Mouse (Mus musculus): ENCODE results near the gene Nlrp1b.

Nlrp1b gene

DNA sequence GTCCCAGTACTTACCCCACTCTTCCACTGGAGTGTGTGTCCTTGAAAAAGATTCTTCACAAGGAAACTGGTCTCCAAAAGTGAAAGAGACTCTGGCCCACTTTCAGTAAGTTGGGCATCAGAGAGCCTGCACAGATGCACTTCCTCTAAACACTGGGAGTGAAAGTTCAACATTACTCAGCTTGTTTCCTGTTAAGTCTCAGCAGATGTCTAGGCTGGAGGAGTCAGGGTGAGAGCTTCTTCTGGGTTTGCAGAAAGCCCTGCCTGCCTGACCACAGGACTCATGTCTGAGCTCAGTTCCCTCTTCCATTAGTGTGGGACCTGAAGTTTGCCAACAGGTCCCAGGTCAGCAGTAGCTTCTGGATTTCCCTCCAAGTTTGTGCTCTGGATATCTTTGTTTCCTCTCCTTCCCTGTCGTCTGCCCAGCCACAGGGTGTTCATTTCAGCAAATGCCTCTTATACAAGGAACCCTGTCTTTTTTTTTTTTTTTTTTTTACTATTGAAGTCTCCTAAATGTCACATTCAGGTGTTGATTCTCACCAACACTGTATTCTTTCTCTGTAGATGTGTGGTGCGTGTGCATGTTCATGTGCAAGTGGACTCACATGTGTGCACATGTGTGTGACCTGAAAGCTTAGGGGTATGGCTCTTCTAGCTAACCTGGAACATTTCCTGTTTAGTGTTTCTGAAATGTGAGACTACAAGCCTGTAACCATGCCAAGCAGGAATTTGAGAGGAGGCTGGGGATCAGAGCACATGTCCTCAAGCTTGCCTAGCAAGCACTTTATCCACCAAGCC is at the start of gene Nlrp1b:
Gene Nlrp1b, minus strand, starts transcription at position 50 of the 797 bp plus-strand sequence.
- peak; percentile 31 for DNase-seq (ENCODE audit: low spot score)

DNA sequence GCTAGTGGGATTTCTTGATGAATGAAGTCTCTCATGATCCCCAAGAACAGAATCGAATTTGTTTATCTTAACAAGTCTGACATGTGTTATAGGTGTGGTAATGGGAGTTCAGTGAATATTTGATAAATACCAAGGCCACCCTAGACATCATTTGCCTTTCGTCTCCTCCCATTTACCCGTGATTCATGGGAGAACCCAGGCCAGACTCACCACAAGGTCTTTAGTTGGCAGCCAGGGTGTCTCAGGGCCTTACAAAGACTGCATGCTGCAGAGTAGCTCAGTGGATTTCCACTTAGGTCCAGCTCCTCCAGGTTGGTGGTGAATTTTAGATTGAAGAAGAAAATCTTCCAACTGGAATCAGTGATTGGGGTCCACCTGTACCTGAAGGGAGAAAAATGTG is 30.5 kb upstream of the Nlrp1b start:
- DNase-seq (ENCODE audit: low spot score) = no peak

DNA sequence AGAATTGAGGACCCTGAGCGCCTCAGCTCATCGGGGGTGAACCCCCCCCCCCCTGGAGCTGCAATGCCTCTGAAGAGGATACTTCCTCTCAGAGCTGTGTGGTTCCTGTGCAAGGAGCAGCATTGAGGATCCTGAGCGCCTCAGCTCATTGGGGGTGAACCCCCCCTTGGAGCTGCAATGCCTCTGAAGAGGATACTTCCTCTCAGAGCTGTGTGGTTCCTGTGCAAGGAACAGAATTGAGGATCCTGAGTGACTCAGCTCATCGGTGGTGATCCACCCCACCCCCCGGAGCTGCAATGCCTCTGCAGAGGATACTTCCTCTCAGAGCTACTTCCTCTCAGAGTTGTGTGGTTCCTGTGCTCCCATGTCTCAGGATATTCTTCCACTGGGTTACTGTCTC is 20.8 kb upstream of the Nlrp1b start:
- peak; percentile 42 for DNase-seq (ENCODE audit: low spot score)

DNA sequence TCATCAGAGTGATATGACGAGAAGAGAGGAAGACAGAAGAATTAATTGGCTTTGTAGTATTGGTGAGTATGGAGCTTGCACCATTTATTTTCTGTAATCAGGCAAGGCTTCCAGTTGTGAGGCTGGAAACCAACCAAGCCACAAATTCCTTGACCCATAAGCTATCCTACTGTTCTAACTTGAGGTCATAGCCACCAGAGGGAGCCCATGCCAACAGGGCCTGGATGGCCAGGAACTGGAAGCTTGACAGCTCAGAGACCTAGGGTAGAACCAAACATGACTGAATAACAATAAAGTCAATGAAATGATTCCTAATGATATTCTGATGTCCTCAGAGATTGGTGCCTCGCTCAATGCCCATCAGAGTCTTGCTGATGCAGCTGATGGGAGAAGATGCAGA is 5.9 kb downstream of the Nlrp1b start:
- DNase-seq (ENCODE audit: low spot score) = no peak

DNA sequence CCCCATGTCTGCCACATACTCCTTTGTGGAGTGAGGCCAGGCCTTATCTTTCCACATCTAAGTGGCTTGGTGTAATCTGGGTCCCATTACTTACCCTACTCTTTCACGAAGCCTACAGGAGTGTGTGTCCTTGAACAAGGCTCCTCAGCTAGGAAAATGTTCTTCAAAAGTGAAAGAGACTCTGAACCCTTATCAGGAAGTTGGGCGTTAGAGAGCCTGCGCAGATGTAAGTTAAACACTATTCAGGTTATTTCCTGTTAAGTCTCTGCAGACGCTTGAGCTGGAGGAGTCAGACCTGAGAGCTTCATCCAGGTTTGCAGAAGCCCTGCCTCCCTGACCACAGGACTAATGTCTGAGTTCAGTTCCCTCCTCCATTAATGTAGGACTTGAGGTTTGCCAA is 27.8 kb downstream of the Nlrp1b start:
- DNase-seq (ENCODE audit: low spot score) = no peak

DNA sequence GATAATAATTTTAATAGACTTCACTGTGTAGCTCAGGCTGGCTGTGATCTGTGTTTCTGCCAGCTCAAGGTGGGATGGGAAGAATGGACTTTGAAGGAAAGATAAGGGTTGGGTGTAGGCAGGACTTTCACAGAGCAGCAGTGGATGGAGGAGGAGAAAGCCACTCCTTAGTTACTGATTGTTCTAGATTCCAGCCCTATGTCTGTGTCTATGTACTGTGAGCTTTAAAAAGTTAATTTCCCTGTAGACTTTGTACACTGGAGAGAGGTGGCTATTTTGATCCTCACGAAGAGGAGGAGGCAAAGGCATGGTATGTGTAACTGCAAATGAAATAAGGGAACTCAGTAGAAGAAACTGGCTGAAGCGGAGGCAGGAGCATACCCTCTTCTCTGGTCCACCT is 31.2 kb downstream of the Nlrp1b start:
- no peak for DNase-seq (ENCODE audit: low spot score)

DNA sequence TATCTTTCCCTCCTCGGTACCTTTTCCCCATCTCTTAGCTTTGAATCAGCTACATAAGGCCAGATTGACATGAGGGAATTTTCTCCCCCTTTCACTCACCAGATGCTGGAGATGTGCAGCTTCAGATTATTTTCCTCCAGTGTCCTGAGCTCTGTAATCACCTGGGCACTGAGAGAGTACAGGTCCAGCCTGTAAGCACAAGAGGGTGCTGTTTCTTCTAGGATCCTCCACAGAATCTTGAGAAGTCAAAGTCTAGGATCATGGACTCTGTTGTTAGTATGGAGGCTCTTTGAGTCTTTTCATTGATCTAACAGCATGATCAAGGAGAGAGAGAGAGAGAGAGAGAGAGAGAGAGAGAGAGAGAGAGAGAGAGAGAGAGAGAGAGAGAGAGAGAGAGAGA is 60.9 kb downstream of the Nlrp1b start:
- no peak for DNase-seq (ENCODE audit: low spot score)

DNA sequence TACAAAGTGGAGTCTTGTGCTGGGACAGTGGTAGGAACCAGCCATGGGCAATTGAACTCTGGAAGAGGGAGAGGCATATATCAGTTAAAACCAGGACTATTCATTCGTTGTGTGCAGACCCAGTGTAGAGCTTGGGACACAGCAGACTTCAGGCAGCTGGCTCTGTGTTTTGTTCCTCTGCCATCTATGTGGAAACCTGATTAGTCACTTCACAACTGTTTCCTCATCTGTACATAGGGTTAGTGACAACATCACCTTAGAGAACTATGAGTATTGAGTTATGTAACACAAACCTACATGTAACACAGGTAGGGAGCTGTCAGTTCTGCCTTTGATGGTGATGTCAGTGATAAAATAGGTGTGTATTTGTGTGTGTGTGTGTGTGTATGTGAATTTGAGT is 66.4 kb downstream of the Nlrp1b start:
- no peak for DNase-seq (ENCODE audit: low spot score)

DNA sequence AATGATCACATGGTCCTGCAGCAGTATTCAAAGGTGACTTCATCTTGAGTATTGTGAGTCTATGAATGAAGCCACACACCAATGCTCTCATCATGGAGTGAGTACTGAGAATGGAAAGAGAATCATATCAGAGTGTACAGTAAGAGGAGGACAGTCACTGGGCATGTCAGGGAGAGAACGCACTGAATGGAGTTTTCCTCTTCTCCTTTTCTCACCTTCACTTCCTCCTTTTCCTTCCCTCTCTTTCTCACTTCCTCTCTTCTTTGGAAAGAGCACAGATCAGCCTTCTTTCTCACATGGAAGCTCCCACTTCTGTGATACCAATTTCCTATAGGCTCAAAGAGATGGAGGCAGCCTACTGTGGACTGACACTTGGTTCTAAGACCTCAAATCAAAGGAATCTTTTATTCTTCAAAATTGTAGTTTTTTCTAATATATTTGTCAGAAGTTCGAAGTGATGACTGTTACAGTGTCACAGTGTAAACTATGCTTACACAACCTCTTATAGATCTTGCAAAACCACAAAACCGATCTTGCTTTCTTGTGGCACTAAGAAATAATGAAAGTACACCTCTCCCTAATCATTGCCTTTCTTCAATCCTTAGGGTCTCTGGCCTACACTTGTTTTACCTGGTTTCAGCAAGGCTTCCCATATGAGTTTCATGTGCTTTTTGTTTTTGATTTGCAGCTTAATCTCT is 70.9 kb downstream of the Nlrp1b start:
- no peak for DNase-seq (ENCODE audit: low spot score)

DNA sequence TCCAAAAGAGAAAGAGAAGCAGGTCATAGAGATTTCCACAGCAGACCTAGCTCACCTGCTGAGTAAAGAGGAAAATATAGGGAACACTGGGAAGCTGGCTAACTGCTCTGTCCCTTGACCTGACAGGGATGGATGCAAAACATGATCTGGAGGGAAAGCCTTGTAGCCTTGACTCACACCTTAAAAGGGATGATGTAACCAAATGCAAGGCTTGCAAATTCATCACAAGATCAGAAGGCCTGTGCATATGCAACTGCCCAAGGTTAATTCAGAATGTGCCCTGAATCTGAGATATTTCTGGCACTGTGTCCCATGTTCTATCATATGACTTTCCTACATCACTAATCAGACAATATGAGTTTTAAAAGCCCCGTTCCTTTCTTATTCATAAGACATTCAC is 75.3 kb downstream of the Nlrp1b start:
- DNase-seq (ENCODE audit: low spot score) = no peak

DNA sequence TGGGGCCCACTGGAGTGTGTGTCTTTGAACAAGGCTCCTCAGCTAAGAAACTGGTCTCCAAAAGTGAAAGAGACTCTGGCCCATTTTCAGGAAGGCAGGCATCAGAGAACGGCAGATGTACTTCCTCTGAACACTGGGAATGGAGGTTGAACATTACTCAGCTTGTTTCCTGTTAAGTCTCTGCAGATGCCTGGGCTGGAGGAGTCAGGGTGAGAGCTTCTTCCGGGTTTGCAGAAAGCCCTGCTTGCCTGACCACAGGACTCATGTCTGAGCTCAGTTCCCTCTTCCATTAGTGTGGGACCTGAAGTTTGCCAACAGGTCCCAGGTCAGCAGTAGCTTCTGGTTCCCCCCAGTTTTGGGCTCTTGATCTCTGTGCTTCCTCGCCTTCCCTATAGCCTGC is 85.9 kb downstream of the Nlrp1b start, which contains the start of gene Nlrp1a:
Gene Nlrp1a, minus strand, starts transcription at position 44 of the 400 bp plus-strand sequence.
- DNase-seq (ENCODE audit: low spot score) = peak; percentile 48

DNA sequence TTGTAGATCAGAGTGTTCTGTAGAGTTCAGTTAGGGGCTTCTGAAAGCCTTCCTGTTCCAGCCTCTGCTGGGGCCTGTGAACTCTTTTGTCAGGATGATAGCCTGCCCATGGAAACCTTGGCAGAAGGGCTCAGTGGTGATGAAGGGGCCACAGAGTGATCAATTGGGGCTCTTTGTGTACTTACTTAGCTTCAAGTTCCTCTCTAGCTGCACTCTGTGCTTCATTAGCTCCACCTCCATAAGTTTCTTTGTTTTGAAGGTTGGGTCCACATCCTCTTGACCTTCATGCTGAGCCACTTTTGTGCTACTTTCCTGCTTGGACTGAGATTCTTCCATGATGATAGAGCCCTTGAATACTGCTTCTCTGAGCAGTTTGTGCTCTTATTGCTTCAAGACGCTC is 88.5 kb downstream of the Nlrp1b start:
- DNase-seq (ENCODE audit: low spot score) = peak; percentile 37

DNA sequence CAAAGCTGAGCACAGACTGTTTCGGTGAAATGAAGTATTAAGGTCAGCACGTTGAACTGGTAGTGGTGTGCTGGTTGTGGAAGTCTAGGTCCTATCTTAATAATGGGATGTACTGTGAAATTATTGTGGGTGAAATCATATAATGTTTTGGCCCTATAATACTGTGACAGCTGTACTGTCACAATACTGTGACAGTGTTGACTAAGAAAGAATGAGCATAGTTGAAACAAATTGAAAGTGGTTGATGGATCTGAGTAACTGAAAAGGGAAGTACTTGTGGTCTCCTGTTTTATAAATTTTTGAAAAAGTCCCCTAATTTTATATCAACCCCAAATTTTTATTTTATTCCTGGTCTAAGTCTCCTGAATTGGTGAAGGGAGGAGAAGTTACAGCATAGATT is 123.4 kb downstream of the Nlrp1b start:
- no peak for DNase-seq (ENCODE audit: low spot score)

DNA sequence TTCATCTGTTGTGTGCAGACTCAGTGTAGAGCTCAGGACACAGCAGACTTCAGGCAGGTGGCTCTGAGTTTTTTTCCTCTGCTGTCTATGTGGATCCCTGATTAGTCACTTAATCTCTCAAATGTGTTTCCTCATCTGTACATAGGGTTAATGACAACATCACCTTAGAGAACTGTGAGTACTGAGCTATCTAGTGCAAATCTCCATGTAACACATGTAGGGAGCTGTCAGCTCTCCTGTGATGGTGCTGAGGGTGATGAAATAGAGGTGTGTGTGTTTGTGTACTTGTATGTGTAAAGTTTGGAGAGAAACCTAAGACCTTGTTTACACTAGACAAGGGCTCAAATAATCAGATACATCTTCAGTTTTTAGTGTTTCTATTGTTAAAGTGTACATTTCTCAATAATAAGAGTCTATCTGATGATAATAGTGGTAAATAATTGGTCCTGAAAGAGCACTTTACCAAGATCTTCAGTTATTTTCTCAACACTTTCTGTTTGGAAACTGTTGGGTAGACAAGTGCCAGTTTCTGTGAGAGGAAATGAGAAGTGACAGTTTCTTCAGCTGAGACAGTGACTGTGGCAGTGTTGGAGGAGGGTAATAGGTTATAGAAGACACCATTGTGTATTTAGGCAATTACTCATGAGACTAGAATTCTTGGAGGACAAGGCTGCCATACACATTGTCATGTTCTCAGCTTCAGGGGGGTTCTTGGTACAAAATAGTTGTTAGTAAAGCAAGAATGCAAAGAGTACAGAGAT is 124.1 kb downstream of the Nlrp1b start:
- no peak for DNase-seq (ENCODE audit: low spot score)

DNA sequence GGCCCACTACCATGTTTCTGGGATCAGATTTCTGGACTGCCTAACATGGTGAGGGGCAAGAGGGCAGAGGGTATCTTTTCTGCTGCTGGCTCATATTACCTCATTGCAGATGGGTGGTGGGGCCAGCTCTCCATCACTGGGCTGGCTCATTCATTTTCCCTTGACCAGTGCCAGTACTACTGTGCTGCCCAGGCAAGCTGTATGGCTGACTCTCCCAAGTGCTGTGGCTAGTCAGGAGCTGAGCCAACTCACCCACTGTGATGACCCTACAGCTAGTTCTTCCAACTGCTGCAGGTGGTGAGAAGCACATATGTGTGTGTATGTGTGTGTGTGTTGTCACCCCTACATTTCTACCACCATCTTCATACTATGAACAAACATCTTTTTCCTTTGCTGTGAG is 126.6 kb downstream of the Nlrp1b start:
- no peak for DNase-seq (ENCODE audit: low spot score)
